Mouse (Mus musculus) layer of hippocampus, adult 9-10 months (tissue): ENCODE measurements around the gene Rbms3.

Source experiments
- DNase-seq: peaks from one replicate; pipeline ENCODE4 v3.0.0; 2022; ENCODE audit warnings: low spot score

Rbms3 gene

GRCm38 (mm10) chr9:116834949-116835348, 794.8 kb downstream of the Rbms3 start:
- DNase-seq = no peak

GRCm38 (mm10) chr9:116833677-116834076, 796.0 kb downstream of the Rbms3 start:
- no peak for DNase-seq

GRCm38 (mm10) chr9:116832822-116833221, 796.9 kb downstream of the Rbms3 start:
- DNase-seq = no peak

GRCm38 (mm10) chr9:116831386-116831785, 798.3 kb downstream of the Rbms3 start:
- no peak for DNase-seq

- DNase-seq = no peak
Measured at GRCm38 (mm10) chr9:116829929-116830328, 799.8 kb downstream of the Rbms3 start.

GRCm38 (mm10) chr9:116821601-116822000, 808.1 kb downstream of the Rbms3 start:
- no peak for DNase-seq

- DNase-seq = no peak
Measured at GRCm38 (mm10) chr9:116817196-116817595, 812.5 kb downstream of the Rbms3 start.

- no peak for DNase-seq
Measured at GRCm38 (mm10) chr9:116814495-116815094, 815.1 kb downstream of the Rbms3 start.

GRCm38 (mm10) chr9:116813396-116813795, 816.3 kb downstream of the Rbms3 start:
- no peak for DNase-seq

GRCm38 (mm10) chr9:116809260-116809659, 820.5 kb downstream of the Rbms3 start:
- DNase-seq = no peak

- DNase-seq = no peak
Measured at GRCm38 (mm10) chr9:116808401-116808800, 821.3 kb downstream of the Rbms3 start.

GRCm38 (mm10) chr9:116807166-116808081, 822.3 kb downstream of the Rbms3 start:
- DNase-seq = no peak

- DNase-seq = no peak
Measured at GRCm38 (mm10) chr9:116803292-116803731, 826.4 kb downstream of the Rbms3 start.

GRCm38 (mm10) chr9:116802602-116803001, 827.1 kb downstream of the Rbms3 start:
- DNase-seq = no peak

- DNase-seq = no peak
Measured at GRCm38 (mm10) chr9:116795240-116795955, 834.3 kb downstream of the Rbms3 start.

GRCm38 (mm10) chr9:116791850-116792249, 837.9 kb downstream of the Rbms3 start:
- no peak for DNase-seq

- DNase-seq = no peak
Measured at GRCm38 (mm10) chr9:116786136-116787046, 843.3 kb downstream of the Rbms3 start.

GRCm38 (mm10) chr9:116771820-116772219, 857.9 kb downstream of the Rbms3 start:
- no peak for DNase-seq

GRCm38 (mm10) chr9:116769358-116770054, 860.2 kb downstream of the Rbms3 start:
- DNase-seq = no peak

- DNase-seq = no peak
Measured at GRCm38 (mm10) chr9:116762395-116763025, 867.2 kb downstream of the Rbms3 start.
